Mouse (Mus musculus) CH12.LX (cell line): ENCODE data around the gene Bace1.

Experiments used
- CHD1 ChIP-seq: IDR thresholded peaks from 2 replicates; pipeline ENCODE4 v1.6.1; 2012; ENCODE audit warnings: low read depth, low read length, improper control_type of control experiment, inconsistent platforms
- CTCF ChIP-seq, 2 experiments: IDR thresholded peaks in 1 of 2; conservative IDR thresholded peaks in 1 of 2; 2 replicates each; pipeline ENCODE4 v1.5.1; 2011 to 2012; ENCODE audit warnings: low read depth in 2 of 2, low read length in 2 of 2, improper control_type of control experiment in 1 of 2, inconsistent platforms in 1 of 2, mild to moderate bottlenecking in 1 of 2, moderate library complexity in 1 of 2
- EP300 ChIP-seq: IDR thresholded peaks from 2 replicates; pipeline ENCODE4 v1.6.1; 2011; ENCODE audit warnings: low read length, improper control_type of control experiment
- MAX ChIP-seq: IDR thresholded peaks from 2 replicates; pipeline ENCODE4 v1.6.1; 2011; ENCODE audit warnings: low read length, improper control_type of control experiment
- NELFE ChIP-seq: IDR thresholded peaks from 2 replicates; pipeline ENCODE4 v1.6.1; 2011; ENCODE audit warnings: low read depth, low read length, improper control_type of control experiment
- POLR2A ChIP-seq: IDR thresholded peaks from 2 replicates; pipeline ENCODE4 v1.6.1; 2011; ENCODE audit warnings: low read depth, mild to moderate bottlenecking, improper control_type of control experiment, low read length
- RAD21 ChIP-seq: IDR thresholded peaks from 2 replicates; pipeline ENCODE4 v1.6.1; 2011; ENCODE audit warnings: low read depth, mild to moderate bottlenecking, low read length, improper control_type of control experiment, moderate library complexity
- RCOR1 ChIP-seq: conservative IDR thresholded peaks from 2 replicates; pipeline ENCODE4 v1.6.1; 2012; ENCODE audit warnings: low read depth, mild to moderate bottlenecking, inconsistent platforms, low read length, improper control_type of control experiment
- ZC3H11A ChIP-seq: IDR thresholded peaks from 2 replicates; pipeline ENCODE4 v1.6.1; 2012; ENCODE audit warnings: low read depth, mild to moderate bottlenecking, inconsistent platforms, low read length, improper control_type of control experiment

DNA sequence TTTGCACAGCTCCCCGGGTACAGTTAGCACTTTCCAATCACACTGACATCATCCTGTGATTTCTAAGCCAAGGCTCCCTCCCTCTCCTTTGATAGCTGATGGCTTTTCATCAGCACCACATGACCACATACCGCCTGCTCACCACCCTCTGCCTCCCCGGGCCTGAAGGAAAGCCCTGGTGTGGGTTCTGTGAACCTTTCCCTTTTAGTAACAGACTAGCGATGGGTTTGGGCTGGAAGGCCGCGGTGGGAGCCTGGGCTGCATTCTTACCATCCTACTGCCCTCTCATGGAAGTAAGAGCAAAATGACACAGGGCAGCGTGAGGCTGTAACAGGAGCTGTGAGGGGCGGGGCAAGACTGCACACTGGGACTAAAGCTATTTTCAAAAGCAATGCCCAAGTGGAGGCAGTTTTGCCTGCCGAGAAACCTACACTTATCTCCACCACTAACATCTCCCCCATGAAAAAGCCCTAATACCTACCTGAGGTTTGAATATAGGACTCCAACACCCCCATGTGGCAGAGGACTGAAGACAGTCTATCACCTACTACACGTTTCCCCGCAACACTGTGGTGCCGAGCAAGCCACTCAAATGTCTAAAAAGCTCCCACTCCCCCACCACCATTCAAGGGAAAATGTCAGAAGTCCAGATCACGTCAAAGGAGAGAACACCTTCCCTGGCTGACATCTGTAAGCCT, 39.8 kb upstream of the Bace1 start:
- TF ChIP-seq CHD1 (no peak), NELFE (no peak), EP300 (no peak), CTCF (conservative IDR thresholded peaks at IDR 0.05 in 1 of 2, IDR thresholded peaks at IDR 0.05 in 1 of 2; ENCODE audit: low read depth in 2 of 2, low read length in 2 of 2) (no peak), POLR2A (no peak), RAD21 (no peak), ZC3H11A (no peak), RCOR1 (no peak), MAX (no peak)
